Mouse (Mus musculus) heart, adult 11 months (tissue): Measurements from ENCODE around the gene D6Wsu163e.
A peak's percentile ranks its signal among the peaks of the same experiment; 100 is the strongest.

ENCODE experiments used
- DNase-seq: peaks from one replicate; pipeline ENCODE4 v3.0.0; 2022

The D6Wsu163e gene

DNA sequence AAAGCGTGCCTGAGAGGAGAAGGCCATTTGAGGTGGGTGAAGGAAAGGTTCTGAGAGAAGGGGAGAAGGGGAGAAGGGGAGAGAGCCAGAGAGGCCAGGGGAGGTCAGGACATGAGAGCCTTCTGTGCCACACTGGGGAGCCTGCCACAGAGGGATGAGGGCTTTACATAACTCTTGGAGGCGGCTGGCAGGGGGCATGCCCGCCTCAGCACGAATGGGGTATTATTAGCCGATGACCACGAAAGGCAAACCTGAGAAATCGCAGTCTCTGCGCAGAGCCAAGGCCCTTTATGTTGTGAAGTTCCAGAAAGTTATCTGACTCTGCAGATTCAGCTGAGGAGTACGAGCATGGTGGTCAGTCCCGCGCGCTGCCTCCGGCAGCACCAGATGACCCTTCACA lies 70.3 kb downstream of the D6Wsu163e start:
- DNase-seq, result peak; percentile 91

DNA sequence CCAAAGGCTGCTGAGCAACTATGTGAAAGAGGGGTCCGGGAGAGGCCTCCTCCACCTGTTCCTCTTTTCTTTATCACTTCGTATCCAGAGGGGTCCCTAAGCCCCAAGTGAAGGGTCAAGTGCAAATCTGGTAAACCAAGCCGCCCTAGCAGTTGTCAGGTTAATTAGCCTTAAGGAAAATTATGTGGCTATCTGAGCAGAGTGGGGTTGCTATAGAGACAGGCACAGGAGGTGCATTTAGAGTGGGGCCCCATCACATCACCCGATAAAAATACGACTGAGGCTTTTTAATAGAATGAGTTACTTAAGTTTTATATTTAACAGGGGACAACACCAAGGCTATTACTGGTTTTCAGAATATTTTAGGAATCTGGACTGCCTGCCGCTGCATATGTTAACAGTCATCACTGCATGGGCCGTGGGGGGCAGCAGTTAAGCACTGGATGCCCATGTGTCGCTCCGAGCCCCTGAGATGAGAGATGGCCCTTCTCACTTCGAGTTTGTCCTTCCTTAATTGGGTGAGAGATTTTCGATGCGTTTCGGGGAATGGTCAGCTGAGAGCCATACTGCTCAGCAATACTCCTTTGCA lies 72.3 kb downstream of the D6Wsu163e start:
- DNase-seq, result peak; percentile 81

GRCm38 (mm10) chr6:127014906-127015770 lies 75.4 kb downstream of the D6Wsu163e start, which contains the start of gene Fgf6:
Gene Fgf6 (plus strand): TSS chr6:127015586.
- DNase-seq, result peak; percentile 85

GRCm38 (mm10) chr6:127019254-127019653 lies 79.5 kb downstream of the D6Wsu163e start:
- DNase-seq, result no peak

GRCm38 (mm10) chr6:127020431-127020830 lies 80.7 kb downstream of the D6Wsu163e start:
- DNase-seq, result no peak

GRCm38 (mm10) chr6:127024836-127025235 lies 85.1 kb downstream of the D6Wsu163e start:
- DNase-seq, result peak; percentile 95
